Mouse (Mus musculus): ENCODE results near the gene Gadd45g. TPM values are rescaled to one million over a fixed set of nuclear protein-coding genes. Genes with fewer than 3 reads are reported as not detected.

Gadd45g gene
- polyA plus RNA-seq, 1 experiment from 2014 or later = 53.3 TPM

- no peak overlapping the region for H3K27ac ChIP-seq
- peaks cover 31% of the 10 kb centered on the region for H3K27me3 ChIP-seq (ENCODE audit: insufficient read depth, poor library complexity, severe bottlenecking)
- 19% methylated on average over 8 of the region's 8 CpGs for WGBS
- H3K9me3 ChIP-seq = no peaks in the 10 kb centered on the region
- H3K4me1 ChIP-seq = peaks cover 49% of the 10 kb centered on the region
- no peaks in the 10 kb centered on the region for H3K36me3 ChIP-seq
- no peak overlapping the region for H3K4me3 ChIP-seq
- DNase-seq (ENCODE audit: low spot score) = no peak
These were observed 7.0 kb upstream of the Gadd45g start for GRCm38 (mm10) chr13:51839250-51840026.

- 23% methylated on average over 6 of the region's 6 CpGs for WGBS
- peaks cover 45% of the 10 kb centered on the region for H3K4me1 ChIP-seq
These were observed 5.8 kb upstream of the Gadd45g start for GRCm38 (mm10) chr13:51840702-51841101.

GRCm38 (mm10) chr13:51841541-51842115, 4.8 kb upstream of the Gadd45g start:
- Histone ChIP-seq H3K36me3 (no peaks in the 10 kb centered on the region), H3K4me1 (peaks cover 45% of the 10 kb centered on the region), H3K9me3 (no peaks in the 10 kb centered on the region), H3K27me3 (ENCODE audit: insufficient read depth, poor library complexity, severe bottlenecking) (peaks cover 31% of the 10 kb centered on the region), H3K4me3 (peak overlapping the region; percentile 47), H3K27ac (peak overlapping the region; percentile 84)
- peak; percentile 88 for DNase-seq (ENCODE audit: low spot score)
- 6% methylated on average over 12 of the region's 12 CpGs for WGBS

More at GRCm38 (mm10) chr13:51840702-51841101, 5.8 kb upstream of the Gadd45g start:
- Histone ChIP-seq H3K27ac (no peak overlapping the region), H3K4me3 (no peak overlapping the region), H3K9me3 (no peaks in the 10 kb centered on the region), H3K36me3 (no peaks in the 10 kb centered on the region), H3K27me3 (ENCODE audit: insufficient read depth, poor library complexity, severe bottlenecking) (peaks cover 31% of the 10 kb centered on the region)
- DNase-seq (ENCODE audit: low spot score) = no peak

GRCm38 (mm10) chr13:51842191-51842590, 4.3 kb upstream of the Gadd45g start:
- Histone ChIP-seq H3K27me3 (ENCODE audit: insufficient read depth, poor library complexity, severe bottlenecking) (peaks cover 31% of the 10 kb centered on the region), H3K36me3 (no peaks in the 10 kb centered on the region), H3K27ac (peak overlapping the region; percentile 84), H3K9me3 (no peaks in the 10 kb centered on the region), H3K4me1 (peaks cover 41% of the 10 kb centered on the region), H3K4me3 (peak overlapping the region; percentile 47)
- 14% methylated on average over 5 of the region's 5 CpGs for WGBS
- DNase-seq (ENCODE audit: low spot score) = no peak

- Histone ChIP-seq H3K4me1 (peaks cover 41% of the 10 kb centered on the region), H3K27ac (peak overlapping the region; percentile 84), H3K9me3 (no peaks in the 10 kb centered on the region), H3K4me3 (peak overlapping the region; percentile 47), H3K27me3 (ENCODE audit: insufficient read depth, poor library complexity, severe bottlenecking) (peaks cover 31% of the 10 kb centered on the region), H3K36me3 (0 out of 2 replicates have a peak, but pooled peaks cover under 1% of the 10 kb centered on the region)
- WGBS = 11% methylated on average over 12 of the region's 12 CpGs
- DNase-seq (ENCODE audit: low spot score) = no peak
These were observed 3.7 kb upstream of the Gadd45g start for GRCm38 (mm10) chr13:51842773-51843172.

- no peaks in the 10 kb centered on the region for H3K9me3 ChIP-seq
- H3K4me3 ChIP-seq = 0 out of 2 replicates have a peak overlapping the region, but pooled peaks have one; percentile 47
- peaks cover 5% of the 10 kb centered on the region for H3K36me3 ChIP-seq
- H3K4me1 ChIP-seq = peaks cover 44% of the 10 kb centered on the region
- peaks cover 27% of the 10 kb centered on the region for H3K27me3 ChIP-seq (ENCODE audit: insufficient read depth, poor library complexity, severe bottlenecking)
- WGBS = 59% methylated on average over 4 of the region's 4 CpGs
- H3K27ac ChIP-seq = peak overlapping the region; percentile 84
- DNase-seq (ENCODE audit: low spot score) = no peak
These were observed 3.2 kb upstream of the Gadd45g start for GRCm38 (mm10) chr13:51843298-51843697.

GRCm38 (mm10) chr13:51844118-51844517, 2.4 kb upstream of the Gadd45g start:
- Histone ChIP-seq H3K4me1 (peaks cover 52% of the 10 kb centered on the region), H3K9me3 (no peaks in the 10 kb centered on the region), H3K27ac (no peak overlapping the region), H3K27me3 (ENCODE audit: insufficient read depth, poor library complexity, severe bottlenecking) (peaks cover 22% of the 10 kb centered on the region), H3K4me3 (no peak overlapping the region), H3K36me3 (peaks cover 5% of the 10 kb centered on the region)
- WGBS = 72% methylated on average over 10 of the region's 10 CpGs
- no peak for DNase-seq (ENCODE audit: low spot score)

- Histone ChIP-seq H3K9me3 (no peaks in the 10 kb centered on the region), H3K4me1 (peaks cover 55% of the 10 kb centered on the region), H3K27ac (peak overlapping the region; percentile 94; the same call in 1 of the 2 replicates), H3K27me3 (ENCODE audit: insufficient read depth, poor library complexity, severe bottlenecking) (peaks cover 18% of the 10 kb centered on the region), H3K4me3 (peak overlapping the region; percentile 80), H3K36me3 (peaks cover 5% of the 10 kb centered on the region)
- DNase-seq (ENCODE audit: low spot score) = peak; percentile 88
- WGBS = 18% methylated on average over 10 of the region's 10 CpGs
These were observed 1.8 kb upstream of the Gadd45g start for GRCm38 (mm10) chr13:51844661-51845060.

- Histone ChIP-seq H3K9me3 (no peaks in the 10 kb centered on the region), H3K4me3 (peak overlapping the region; percentile 80), H3K27ac (peak overlapping the region; percentile 94), H3K36me3 (peaks cover 5% of the 10 kb centered on the region), H3K4me1 (peaks cover 59% of the 10 kb centered on the region), H3K27me3 (ENCODE audit: insufficient read depth, poor library complexity, severe bottlenecking) (peaks cover 18% of the 10 kb centered on the region)
- no peak for DNase-seq (ENCODE audit: low spot score)
- WGBS = 8% methylated on average over 10 of the region's 10 CpGs
These were observed 1.4 kb upstream of the Gadd45g start for GRCm38 (mm10) chr13:51845072-51845471.

GRCm38 (mm10) chr13:51845591-51846191, 787 bp upstream of the Gadd45g start:
- peak; percentile 93 for DNase-seq (ENCODE audit: low spot score)
- Histone ChIP-seq H3K27ac (peak overlapping the region; percentile 94), H3K27me3 (ENCODE audit: insufficient read depth, poor library complexity, severe bottlenecking) (peaks cover 13% of the 10 kb centered on the region), H3K9me3 (no peaks in the 10 kb centered on the region), H3K4me3 (peak overlapping the region; percentile 80), H3K4me1 (peaks cover 63% of the 10 kb centered on the region), H3K36me3 (peaks cover 5% of the 10 kb centered on the region)
- WGBS = under 1% methylated on average over 45 of the region's 45 CpGs

- H3K4me1 ChIP-seq = peaks cover 62% of the 10 kb centered on the region
These were observed 653 bp downstream of the Gadd45g start for GRCm38 (mm10) chr13:51846868-51847793.

GRCm38 (mm10) chr13:51847979-51848480, 1.6 kb downstream of the Gadd45g start:
- Histone ChIP-seq H3K9me3 (no peaks in the 10 kb centered on the region), H3K27ac (peak overlapping the region; percentile 94), H3K4me3 (peak overlapping the region; percentile 80), H3K27me3 (ENCODE audit: insufficient read depth, poor library complexity, severe bottlenecking) (peaks cover 15% of the 10 kb centered on the region), H3K36me3 (peaks cover 5% of the 10 kb centered on the region), H3K4me1 (peaks cover 62% of the 10 kb centered on the region)
- DNase-seq (ENCODE audit: low spot score) = peak; percentile 92
- under 1% methylated on average over 31 of the region's 31 CpGs for WGBS

More at GRCm38 (mm10) chr13:51846868-51847793, 653 bp downstream of the Gadd45g start:
- under 1% methylated on average over 63 of the region's 63 CpGs for WGBS
- no peaks in the 10 kb centered on the region for H3K9me3 ChIP-seq
- peak; percentile 87 for DNase-seq (ENCODE audit: low spot score)
- H3K4me3 ChIP-seq = peak overlapping the region; percentile 80
- H3K27ac ChIP-seq = peak overlapping the region; percentile 94
- peaks cover 5% of the 10 kb centered on the region for H3K36me3 ChIP-seq
- peaks cover 15% of the 10 kb centered on the region for H3K27me3 ChIP-seq (ENCODE audit: insufficient read depth, poor library complexity, severe bottlenecking)
